Mouse (Mus musculus): ENCODE data around the gene Zdhhc17. TPM values are rescaled to one million over a fixed set of nuclear protein-coding genes. Genes with fewer than 3 reads are reported as not detected.

Gene Zdhhc17
- polyA plus RNA-seq, 1 experiment from 2014 or later, result 16.8 TPM

- no peak for TF ChIP-seq EP300 (IDR thresholded peaks at IDR 0.05)
- TF ChIP-seq CTCF (IDR thresholded peaks at IDR 0.05), result no peak
- Histone ChIP-seq H3K4me1 (ENCODE audit: insufficient read depth, low read depth, low read length) (peaks cover 3% of the 10 kb centered on the region; the same call in 1 of the 2 replicates), H3K9ac (replicated peaks; ENCODE audit: low read depth) (peak overlapping the region; percentile 99), H3K4me2 (replicated peaks; ENCODE audit: low read depth, low read length) (peak overlapping the region; percentile 83), H3K9me3 (ENCODE audit: low read length) (no peaks in the 10 kb centered on the region), H3K27ac (ENCODE audit: low read length) (peak overlapping the region; percentile 99), H3K27me3 (replicated peaks; ENCODE audit: insufficient read depth, low read length) (no peaks in the 10 kb centered on the region), H3K4me3 (ENCODE audit: low read depth, low read length) (peak overlapping the region; percentile 91), H3K36me3 (ENCODE audit: insufficient read depth, low read length) (no peaks in the 10 kb centered on the region)
- 0% methylated on average over 27 of the region's 28 CpGs for WGBS
- ATAC-seq, result no peak
- no peak for DNase-seq (ENCODE audit: low spot score)
These were observed 763 bp downstream of the Zdhhc17 start for GRCm38 (mm10) chr10:111009113-111009640.

GRCm38 (mm10) chr10:111007687-111008086 is 2.3 kb downstream of the Zdhhc17 start:
- Histone ChIP-seq H3K4me2 (replicated peaks; ENCODE audit: low read depth, low read length) (no peak overlapping the region), H3K9ac (replicated peaks; ENCODE audit: low read depth) (no peak overlapping the region), H3K27ac (ENCODE audit: low read length) (no peak overlapping the region), H3K4me3 (ENCODE audit: low read depth, low read length) (no peak overlapping the region), H3K9me3 (ENCODE audit: low read length) (no peaks in the 10 kb centered on the region), H3K4me1 (ENCODE audit: insufficient read depth, low read depth, low read length) (peaks cover 3% of the 10 kb centered on the region; the same call in 1 of the 2 replicates), H3K36me3 (ENCODE audit: insufficient read depth, low read length) (no peaks in the 10 kb centered on the region), H3K27me3 (replicated peaks; ENCODE audit: insufficient read depth, low read length) (no peaks in the 10 kb centered on the region)
- DNase-seq (ENCODE audit: low spot score), result no peak
- ATAC-seq, result no peak
- 81% methylated on average over 4 of the region's 4 CpGs for WGBS
- TF ChIP-seq CTCF (IDR thresholded peaks at IDR 0.05), result no peak
- no peak for TF ChIP-seq EP300 (IDR thresholded peaks at IDR 0.05)

- Histone ChIP-seq H3K4me1 (ENCODE audit: insufficient read depth, low read depth, low read length) (peaks cover 3% of the 10 kb centered on the region; the same call in 1 of the 2 replicates), H3K36me3 (ENCODE audit: insufficient read depth, low read length) (no peaks in the 10 kb centered on the region), H3K4me2 (replicated peaks; ENCODE audit: low read depth, low read length) (no peak overlapping the region), H3K27ac (ENCODE audit: low read length) (no peak overlapping the region), H3K4me3 (ENCODE audit: low read depth, low read length) (no peak overlapping the region), H3K27me3 (replicated peaks; ENCODE audit: insufficient read depth, low read length) (no peaks in the 10 kb centered on the region), H3K9me3 (ENCODE audit: low read length) (no peaks in the 10 kb centered on the region), H3K9ac (replicated peaks; ENCODE audit: low read depth) (no peak overlapping the region)
- no peak for TF ChIP-seq CTCF (IDR thresholded peaks at IDR 0.05)
- 47% methylated on average over 14 of the region's 14 CpGs for WGBS
- DNase-seq (ENCODE audit: low spot score) (no peak), ATAC-seq (no peak)
These were observed 4.1 kb downstream of the Zdhhc17 start for GRCm38 (mm10) chr10:111005611-111006488.

GRCm38 (mm10) chr10:111004220-111004619 is 5.7 kb downstream of the Zdhhc17 start:
- Histone ChIP-seq H3K4me1 (ENCODE audit: insufficient read depth, low read depth, low read length) (peaks cover 3% of the 10 kb centered on the region; the same call in 1 of the 2 replicates), H3K9me3 (ENCODE audit: low read length) (no peaks in the 10 kb centered on the region), H3K4me2 (replicated peaks; ENCODE audit: low read depth, low read length) (no peak overlapping the region), H3K36me3 (ENCODE audit: insufficient read depth, low read length) (no peaks in the 10 kb centered on the region), H3K9ac (replicated peaks; ENCODE audit: low read depth) (no peak overlapping the region), H3K4me3 (ENCODE audit: low read depth, low read length) (no peak overlapping the region), H3K27me3 (replicated peaks; ENCODE audit: insufficient read depth, low read length) (no peaks in the 10 kb centered on the region), H3K27ac (ENCODE audit: low read length) (no peak overlapping the region)
- no peak for TF ChIP-seq EP300 (IDR thresholded peaks at IDR 0.05)
- TF ChIP-seq CTCF (IDR thresholded peaks at IDR 0.05), result no peak
- ATAC-seq (no peak), DNase-seq (ENCODE audit: low spot score) (no peak)
- 81% methylated on average over 6 of the region's 6 CpGs for WGBS

GRCm38 (mm10) chr10:110999201-110999600 is 10.7 kb downstream of the Zdhhc17 start:
- no peak overlapping the region for H3K9ac ChIP-seq (replicated peaks; ENCODE audit: low read depth)
- no peak for ATAC-seq
- H3K27me3 ChIP-seq (replicated peaks; ENCODE audit: insufficient read depth, low read length), result no peaks in the 10 kb centered on the region
- H3K36me3 ChIP-seq (ENCODE audit: insufficient read depth, low read length), result no peaks in the 10 kb centered on the region
- H3K9me3 ChIP-seq (ENCODE audit: low read length), result no peaks in the 10 kb centered on the region
- DNase-seq (ENCODE audit: low spot score), result no peak
- 56% methylated on average over 5 of the region's 5 CpGs for WGBS
- H3K4me3 ChIP-seq (ENCODE audit: low read depth, low read length), result no peak overlapping the region
- H3K4me2 ChIP-seq (replicated peaks; ENCODE audit: low read depth, low read length), result no peak overlapping the region
- no peak overlapping the region for H3K27ac ChIP-seq (ENCODE audit: low read length)
- H3K4me1 ChIP-seq (ENCODE audit: insufficient read depth, low read depth, low read length), result no peaks in the 10 kb centered on the region
- TF ChIP-seq EP300 (IDR thresholded peaks at IDR 0.05) (no peak), CTCF (IDR thresholded peaks at IDR 0.05) (no peak)

GRCm38 (mm10) chr10:110997180-110997579 is 12.8 kb downstream of the Zdhhc17 start:
- DNase-seq (ENCODE audit: low spot score) (no peak), ATAC-seq (no peak)
- TF ChIP-seq EP300 (IDR thresholded peaks at IDR 0.05) (no peak), CTCF (IDR thresholded peaks at IDR 0.05) (no peak)
- Histone ChIP-seq H3K4me3 (ENCODE audit: low read depth, low read length) (no peak overlapping the region), H3K4me2 (replicated peaks; ENCODE audit: low read depth, low read length) (no peak overlapping the region), H3K27me3 (replicated peaks; ENCODE audit: insufficient read depth, low read length) (no peaks in the 10 kb centered on the region), H3K9ac (replicated peaks; ENCODE audit: low read depth) (no peak overlapping the region), H3K4me1 (ENCODE audit: insufficient read depth, low read depth, low read length) (peaks cover 4% of the 10 kb centered on the region; the same call in 1 of the 2 replicates), H3K36me3 (ENCODE audit: insufficient read depth, low read length) (no peaks in the 10 kb centered on the region), H3K9me3 (ENCODE audit: low read length) (no peaks in the 10 kb centered on the region), H3K27ac (ENCODE audit: low read length) (no peak overlapping the region)
- 86% methylated on average over 6 of the region's 6 CpGs for WGBS

Data from lung, postnatal 0 days (tissue).